Mouse (Mus musculus) mesoderm, embryonic 11.5 days (tissue): ENCODE results near the gene Nr4a3.

Source experiments
- DNase-seq: peaks from one replicate; pipeline ENCODE4 v3.0.0-alpha.2; 2012; ENCODE audit warnings: low read depth, low spot score

The Nr4a3 gene

DNA sequence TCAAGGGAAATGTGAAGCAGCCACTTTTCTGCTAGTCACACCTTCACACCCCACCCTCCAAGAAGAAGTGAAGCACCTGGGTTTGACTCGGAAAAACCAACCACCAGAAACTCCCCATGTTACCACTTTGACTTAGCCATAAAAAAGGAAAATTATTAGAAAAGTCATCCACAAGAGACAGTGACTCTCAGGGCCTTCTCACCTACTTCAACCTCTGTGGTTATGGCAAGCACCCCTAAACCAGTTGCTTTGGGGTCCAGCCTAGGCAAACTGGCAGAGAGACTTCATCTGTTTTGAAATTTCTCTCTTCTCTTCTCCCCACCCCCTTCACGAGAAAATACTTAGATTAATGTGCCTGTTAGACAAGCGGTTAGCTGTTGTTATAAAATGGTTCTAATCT is 5.1 kb downstream of the Nr4a3 start:
- DNase-seq: no peak

DNA sequence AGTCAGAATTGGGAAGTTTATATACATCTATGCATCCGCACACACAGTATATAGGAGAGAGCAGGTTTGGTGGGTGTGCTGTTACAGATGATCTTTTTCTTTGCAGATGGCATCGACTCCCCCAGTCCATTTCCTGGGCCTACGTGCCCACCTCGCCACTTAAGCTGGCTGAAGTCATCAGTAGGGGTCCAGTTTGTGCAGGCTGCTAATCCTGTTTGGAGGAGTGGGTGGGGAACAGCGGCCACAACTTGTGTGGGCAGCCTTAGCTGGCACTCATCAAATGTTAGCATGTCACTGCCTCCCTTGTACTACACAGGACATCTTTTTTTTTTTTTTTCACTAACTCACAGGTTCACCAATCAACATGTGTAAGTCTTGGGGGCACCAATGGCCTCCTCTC is 5.5 kb downstream of the Nr4a3 start:
- no peak for DNase-seq

GRCm38 (mm10) chr4:48051086-48051673 is 6.2 kb downstream of the Nr4a3 start:
- no peak for DNase-seq

GRCm38 (mm10) chr4:48051674-48052121 is 6.7 kb downstream of the Nr4a3 start:
- no peak for DNase-seq

DNA sequence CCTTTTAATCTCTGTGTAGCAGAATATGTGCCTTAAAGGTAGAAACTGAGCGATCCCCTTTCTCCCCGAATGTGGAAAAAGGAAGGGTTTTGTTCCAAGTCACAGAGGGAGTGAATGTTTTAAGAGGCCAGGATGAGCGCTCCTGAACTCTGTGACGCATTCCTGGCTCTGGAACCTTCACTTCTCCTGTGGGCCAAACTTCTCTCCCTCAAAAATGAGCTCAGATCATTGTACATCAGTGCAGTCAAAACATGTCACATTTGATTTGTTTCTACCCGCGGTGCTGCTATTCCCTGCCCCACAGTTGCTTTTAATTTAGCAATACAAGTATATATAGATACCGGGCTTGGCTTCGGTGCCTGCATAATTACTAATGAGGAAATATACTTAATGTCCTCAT is 16.8 kb downstream of the Nr4a3 start:
- no peak for DNase-seq

DNA sequence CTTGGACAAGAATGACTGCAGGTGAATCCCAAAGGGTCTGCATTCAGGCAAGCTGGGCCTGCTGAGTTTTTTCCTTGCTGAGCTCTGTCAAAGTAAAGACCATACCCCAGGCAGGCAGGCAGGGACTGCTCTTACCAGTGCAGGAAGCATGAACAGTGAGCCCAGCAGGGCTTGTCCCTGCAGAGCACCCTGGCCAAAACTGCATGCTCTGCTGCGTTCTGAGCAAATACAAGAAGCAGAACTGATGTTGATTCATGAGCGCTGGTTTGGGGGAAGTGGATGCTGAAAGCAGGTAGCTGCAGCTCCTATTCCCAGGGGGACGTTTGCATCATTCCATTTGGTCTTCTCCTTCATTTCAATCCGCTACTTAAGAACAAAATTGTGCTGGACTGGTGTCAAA is 19.4 kb downstream of the Nr4a3 start:
- DNase-seq: no peak

DNA sequence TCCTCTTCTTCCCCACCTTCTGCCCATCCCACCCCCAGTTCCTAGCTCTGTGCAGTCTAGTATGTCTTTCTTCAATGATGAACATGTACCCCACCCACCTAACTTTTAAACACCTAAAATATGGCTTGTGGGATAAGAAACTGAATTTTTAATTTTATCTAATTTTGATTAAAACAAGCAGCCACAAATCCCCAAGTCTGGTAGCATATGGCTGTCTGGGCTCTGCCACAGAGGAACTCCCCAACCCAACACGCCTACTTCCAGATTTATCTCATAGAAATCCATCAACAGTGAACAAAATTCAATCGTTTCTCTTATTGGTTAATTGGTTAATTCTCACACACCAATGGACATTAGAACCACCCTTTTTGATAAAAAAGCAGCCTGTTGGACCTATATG is 21.7 kb downstream of the Nr4a3 start:
- DNase-seq: no peak

DNA sequence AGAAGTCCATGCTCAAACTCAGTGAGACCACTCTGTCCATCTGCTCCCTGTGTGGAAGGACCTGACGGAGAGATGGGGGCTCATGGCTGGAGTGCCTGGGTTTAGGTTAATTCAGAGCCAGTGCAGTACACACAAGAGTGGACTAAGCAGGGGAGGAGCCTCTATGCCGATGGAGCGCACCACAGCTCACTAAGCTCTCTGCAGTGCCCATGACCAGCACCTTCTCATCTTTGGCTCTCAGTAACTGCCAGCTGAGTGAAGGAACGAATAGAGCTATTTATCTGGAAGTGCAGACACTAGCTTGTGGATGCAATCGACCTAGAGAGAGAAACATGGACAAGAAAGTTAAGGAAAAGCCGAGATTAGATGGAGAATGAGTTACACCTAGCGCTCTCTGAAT is 24.2 kb downstream of the Nr4a3 start:
- no peak for DNase-seq

- DNase-seq: no peak
Observed at GRCm38 (mm10) chr4:48072006-48072405, 27.1 kb downstream of the Nr4a3 start.

DNA sequence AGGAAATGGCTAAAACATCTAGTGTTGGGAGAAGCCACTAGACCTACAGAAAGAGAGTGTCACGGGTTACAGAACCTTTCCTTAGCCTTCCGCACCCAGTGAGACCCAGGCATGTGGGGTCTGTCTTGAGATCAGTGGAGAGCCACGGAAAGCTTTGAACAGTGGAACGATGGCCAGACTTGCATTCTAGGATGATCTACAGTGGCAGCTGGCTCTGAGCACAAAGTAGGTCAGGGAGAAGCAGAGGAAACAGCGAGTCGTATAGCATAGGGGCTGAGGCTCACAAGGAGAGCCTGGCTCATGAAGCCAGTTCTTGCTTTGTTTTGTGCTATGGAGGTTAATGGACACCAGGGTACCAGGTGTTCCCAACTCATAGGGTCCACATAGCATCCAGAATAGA is 28.4 kb downstream of the Nr4a3 start:
- DNase-seq: no peak

- DNase-seq: no peak
Observed at GRCm38 (mm10) chr4:48074451-48075240, 29.7 kb downstream of the Nr4a3 start.

DNA sequence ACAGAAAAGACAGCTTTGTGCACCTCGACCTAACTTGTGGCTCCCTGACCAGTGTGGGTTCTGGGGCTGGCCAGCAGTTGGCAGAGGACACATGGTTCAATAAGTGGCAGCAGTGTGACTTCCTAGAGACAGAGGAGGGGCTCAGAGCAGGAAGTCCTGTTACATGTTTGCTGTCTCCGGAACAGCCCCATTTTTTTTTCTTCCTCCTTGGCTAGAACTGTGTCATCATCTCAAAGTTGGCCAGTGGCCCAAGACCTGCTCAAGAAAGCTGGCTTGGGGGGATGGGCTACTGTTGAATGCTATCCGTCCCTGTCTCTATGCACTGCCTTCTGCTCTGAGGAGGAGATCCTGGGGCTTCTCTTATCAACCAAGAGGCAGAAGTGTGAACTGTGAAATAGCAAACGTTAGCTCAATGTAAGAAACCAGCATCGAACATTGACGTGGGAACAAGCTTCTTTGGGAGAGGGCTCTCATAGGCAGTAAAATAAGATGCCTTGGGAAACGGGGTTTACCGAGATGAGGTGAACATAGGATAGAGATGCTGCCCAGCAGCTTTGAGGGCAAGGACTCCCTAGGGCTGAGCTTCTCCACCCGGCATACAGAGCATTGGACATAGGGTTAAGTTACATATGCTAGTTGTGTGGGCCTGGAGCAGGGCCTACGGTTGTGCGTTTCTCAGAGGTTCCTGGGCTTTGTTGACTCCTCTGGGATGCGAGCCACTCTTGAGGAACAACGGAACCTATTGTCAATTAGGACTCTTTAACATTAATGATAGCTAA is 31.9 kb downstream of the Nr4a3 start:
- DNase-seq: no peak

GRCm38 (mm10) chr4:48078213-48078612 is 33.3 kb downstream of the Nr4a3 start:
- no peak for DNase-seq

DNA sequence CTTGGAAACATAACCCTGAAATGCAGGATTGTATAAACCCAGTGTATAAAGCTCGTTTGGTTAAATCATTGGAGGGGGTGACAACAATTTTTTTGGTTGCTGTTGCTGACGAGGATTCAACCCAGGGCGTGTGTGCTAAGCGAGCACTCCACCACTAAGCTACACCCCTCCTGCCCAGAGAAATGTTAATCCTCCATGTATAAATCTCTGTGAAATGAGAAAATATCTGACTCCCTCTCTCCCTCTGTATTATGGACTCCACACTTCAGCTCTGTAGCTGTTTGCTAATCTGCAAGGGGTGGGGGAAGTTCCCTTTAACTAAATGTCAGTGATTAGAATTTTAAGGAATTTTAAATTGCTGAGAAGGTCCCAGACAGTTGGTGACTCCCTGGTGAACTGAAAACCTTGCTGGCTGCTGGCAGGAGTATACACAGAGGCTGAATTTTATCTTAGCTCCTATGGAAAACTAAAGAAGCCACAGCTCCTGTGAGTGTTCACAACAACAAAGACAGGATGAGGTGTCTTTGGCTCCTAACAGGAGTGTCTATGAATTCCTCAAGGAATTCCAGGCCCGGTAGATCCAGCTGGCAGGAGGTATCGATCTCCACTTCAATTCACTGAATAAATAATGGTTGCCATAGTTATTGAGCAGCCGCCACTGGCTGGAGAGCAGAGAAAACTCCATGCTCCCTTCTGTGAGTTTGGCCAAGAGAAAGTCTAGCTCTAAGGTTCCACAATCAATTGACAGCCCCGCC is 34.5 kb downstream of the Nr4a3 start:
- no peak for DNase-seq

GRCm38 (mm10) chr4:48083452-48083851 is 38.5 kb downstream of the Nr4a3 start:
- DNase-seq: no peak

DNA sequence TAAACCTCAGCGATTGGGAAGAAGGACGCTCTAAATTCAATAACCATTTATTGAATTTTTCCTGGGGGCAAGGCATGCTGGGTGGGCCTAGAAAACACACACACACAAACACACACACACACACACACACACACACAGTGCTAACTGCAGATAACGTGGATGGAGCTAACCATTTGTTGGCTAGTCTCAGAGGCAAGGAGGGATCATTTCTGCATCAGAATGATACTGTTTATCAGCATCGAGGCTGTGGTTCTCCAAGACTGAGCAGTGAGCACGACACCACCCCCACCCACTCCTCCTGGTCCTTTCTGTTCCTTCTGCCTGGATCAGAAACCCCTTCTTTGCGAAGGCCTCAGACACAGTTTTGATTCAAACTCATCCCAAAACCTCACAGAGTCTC is 41.7 kb downstream of the Nr4a3 start:
- no peak for DNase-seq

- DNase-seq: no peak
Observed at GRCm38 (mm10) chr4:48087497-48087896, 42.5 kb downstream of the Nr4a3 start.

DNA sequence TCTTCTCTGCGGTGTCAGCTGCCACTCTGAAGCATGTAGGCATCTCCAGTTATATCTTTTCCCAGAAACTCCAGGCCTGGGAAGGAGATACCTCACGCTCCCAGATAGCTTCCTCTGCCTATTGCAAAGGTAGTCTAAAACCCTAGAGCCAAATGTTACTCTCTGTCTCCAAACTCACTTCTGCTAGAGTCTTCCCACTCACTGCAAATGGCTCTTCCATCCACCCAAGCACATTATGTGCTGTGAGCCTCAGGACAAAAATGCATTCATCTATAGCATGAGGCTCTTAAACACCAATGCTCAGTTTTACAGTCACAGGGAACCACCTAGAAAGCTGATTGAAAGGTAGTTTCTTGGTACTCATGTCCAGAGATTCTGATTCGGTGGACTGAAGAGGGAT is 48.3 kb downstream of the Nr4a3 start:
- DNase-seq: no peak

DNA sequence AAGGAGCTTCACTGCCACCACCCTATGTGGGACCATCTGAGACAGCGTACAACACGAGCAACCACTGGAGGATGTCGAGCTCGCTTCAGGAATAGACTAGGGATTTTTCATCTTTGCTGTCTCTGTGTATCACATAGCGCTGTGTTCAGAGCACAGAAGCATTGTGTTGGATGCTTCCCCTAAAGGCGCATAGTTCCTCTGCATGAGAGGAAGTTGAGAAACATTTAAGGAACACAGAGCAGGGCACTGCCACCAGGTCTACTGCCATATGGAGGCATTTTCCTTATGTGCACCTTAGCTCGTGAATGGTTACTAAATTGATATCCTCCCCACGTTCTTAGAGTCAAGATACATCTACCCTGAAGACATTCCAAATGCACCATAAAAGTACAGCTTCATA is 55.3 kb downstream of the Nr4a3 start:
- no peak for DNase-seq

- DNase-seq: no peak
Observed at GRCm38 (mm10) chr4:48101981-48102380, 57.0 kb downstream of the Nr4a3 start.

DNA sequence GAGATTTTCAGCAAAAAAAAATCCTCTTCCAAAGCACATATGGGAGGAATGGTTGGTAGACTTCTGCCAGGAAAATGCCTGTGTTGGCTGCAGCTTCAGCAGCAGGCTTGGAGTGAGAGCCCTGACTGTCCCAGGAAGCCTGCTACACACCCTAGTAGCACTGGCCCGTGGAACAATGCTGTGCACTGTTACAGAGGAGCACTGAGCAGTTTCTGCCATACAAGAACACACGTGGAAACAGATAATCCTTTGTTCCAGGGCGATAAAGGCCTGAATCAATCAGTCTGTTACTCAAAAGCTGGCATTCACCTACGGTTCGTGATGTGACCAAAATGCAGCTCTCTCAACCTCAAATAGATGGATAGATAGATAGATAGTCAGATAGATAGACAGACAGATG is 60.4 kb downstream of the Nr4a3 start:
- peak; percentile 23 for DNase-seq

DNA sequence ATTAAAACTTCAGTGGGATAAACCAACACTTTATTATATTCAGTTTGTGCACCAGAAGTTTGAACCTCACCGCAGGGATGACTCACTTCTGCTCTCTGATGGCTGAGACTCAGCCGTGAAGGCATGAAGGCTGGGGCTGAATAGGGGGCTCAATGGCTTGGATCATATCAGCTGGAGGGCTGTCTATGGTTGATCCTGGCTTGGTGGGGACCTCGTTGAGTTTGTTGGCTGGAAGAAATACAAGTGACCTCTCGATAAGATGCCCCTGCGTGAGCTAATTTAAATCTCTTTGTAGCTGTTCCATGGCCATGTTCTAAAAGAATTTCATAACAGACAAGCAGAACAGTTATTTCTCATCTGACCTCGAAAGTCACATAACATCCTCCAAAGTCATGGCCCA is 62.1 kb downstream of the Nr4a3 start:
- no peak for DNase-seq
